Mouse (Mus musculus): ENCODE results near the gene Nhsl2.
"Not testable (repeated sequence)": the region's sequence is repeated elsewhere in the genome, so short reads cannot be mapped to it uniquely, and the experiment has no call there.

Nhsl2 gene

DNA sequence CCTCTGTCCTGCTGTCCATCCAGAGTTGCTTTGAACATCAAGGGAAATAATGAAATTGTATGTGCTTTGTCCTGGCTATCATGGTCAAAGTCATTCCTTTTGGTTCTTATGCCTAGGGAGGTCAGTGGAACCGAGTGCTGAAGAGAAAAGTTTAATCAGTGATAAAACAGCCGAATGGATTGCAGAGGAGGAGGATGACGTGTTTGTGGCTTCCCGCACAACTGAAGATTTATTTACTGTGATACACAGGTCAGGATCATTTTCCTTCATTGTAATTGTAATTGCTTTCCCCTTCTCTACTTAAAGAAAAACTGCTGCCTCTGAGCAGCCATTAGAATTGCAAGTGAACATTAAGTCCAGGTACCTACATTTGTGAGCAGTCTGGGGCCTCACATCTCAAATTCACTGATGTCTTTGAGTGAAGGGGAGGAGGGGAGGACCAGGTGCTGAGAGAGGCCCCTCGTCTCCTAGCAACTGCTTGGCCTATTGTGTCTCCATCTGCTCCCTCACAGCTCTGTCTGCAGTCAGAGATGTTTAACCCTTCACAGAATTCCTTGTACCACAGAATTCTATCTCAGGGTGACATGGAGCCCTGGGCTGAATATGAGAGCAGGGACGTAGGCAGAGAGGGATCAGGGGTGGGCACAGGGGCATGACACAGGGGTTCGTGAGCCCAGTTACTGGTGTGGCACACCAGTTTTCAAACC lies 232.5 kb downstream of the Nhsl2 start:
- DNase-seq (ENCODE audit: low read depth, low spot score) = no peak

DNA sequence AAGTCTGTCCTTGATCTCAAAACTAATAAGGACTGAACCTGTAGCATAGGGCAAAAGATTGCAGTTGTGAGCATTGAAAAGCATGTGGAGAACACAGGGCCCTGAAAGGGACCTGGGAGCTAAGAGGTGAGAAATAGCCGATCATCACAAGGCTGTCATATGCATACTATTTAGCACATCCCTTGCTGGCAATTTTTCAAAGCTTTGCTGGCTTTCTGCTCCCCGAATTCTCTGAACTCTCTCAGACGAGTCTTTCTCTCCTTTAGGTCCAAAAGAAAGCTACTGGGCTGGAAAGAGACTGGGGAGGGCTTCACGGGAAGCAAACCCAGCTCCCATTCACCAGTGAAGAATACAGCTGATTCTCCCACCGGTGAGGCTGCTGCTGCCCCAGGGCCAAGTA lies 233.2 kb downstream of the Nhsl2 start:
- DNase-seq (ENCODE audit: low read depth, low spot score) = no peak

GRCm38 (mm10) chrX:102085798-102086443 lies 236.7 kb downstream of the Nhsl2 start:
- DNase-seq (ENCODE audit: low read depth, low spot score) = no peak

DNA sequence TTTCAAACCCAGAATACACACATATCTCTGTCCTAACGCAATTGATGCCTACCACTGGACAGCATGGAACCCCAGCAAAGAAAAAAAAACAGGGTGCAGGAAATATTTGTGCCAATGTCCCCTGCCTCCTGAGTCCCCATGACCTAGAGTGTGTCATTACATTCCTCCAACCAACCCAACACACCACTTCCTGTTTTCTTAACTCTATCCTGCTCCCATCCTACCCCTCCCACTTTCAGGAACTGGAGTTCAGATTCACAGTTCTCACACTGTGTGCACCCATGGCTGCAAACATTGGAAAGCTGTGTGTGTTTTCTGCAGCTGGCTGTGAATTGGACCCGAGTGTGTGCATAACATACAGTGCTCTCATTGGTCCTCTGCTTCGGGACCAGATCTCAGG lies 241.4 kb downstream of the Nhsl2 start:
- no peak for DNase-seq (ENCODE audit: low read depth, low spot score)

DNA sequence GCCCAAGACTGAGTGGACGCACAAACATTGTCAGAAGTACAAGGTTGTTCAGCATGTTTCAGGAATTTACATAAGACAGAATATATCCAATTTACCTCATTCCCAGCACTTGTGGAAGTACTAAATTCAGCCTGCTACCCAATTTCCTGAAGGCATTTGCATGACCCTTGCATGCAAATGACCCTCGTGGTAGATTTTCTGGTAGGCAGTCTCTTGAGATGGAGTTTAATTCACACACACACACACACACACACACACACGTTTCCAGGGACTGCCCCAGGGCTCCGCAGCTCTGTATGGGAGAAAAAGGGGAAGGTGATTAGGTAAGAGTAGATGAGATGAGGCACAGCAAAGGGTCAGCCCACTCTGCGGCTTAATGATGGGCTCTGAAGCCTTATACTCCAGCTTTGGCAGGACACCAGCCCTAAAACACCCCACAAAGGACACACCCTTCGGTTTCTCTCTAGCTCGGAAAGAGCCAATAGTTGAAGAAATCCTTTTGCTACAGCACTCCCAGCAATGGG lies 245.3 kb downstream of the Nhsl2 start:
- no peak for DNase-seq (ENCODE audit: low read depth, low spot score)

DNA sequence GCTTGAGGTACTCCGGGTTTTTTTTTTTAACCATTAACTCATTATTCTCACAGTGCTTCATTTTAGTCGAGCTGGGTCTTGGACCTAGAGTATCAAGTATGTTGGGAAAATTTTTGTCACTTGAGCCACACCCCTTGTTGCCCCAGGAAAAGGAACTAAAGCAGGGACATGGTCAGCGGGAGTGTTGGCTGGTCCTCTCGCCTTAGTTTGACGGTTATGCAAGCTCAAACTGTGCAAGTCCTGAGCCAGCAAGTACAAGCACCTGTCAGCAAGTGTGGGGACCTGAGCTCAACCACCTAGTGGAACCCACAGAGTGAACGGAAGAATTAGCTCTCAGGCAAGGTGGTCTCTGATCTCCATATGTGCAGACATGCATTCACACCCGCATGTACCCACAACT lies 252.7 kb downstream of the Nhsl2 start:
- DNase-seq (ENCODE audit: low read depth, low spot score) = no peak

DNA sequence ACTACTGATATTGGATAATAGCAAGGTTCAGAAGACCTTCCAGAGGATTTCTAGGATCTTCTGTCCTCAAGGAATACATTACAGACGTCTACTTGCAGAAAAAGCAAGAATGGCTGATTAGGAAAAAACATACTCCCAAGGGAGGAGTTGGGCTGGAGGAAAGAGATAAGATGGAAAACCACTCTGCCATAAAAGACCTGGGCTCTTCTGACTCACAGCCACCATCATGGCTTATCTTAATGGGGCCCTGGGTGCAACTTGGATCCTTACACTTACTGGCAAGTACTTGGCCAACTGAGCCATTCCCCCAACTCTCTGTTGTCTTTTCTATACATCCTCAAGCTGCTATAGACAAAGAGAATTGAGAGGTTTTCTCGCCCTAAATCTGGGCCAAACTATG lies 254.6 kb downstream of the Nhsl2 start:
- not testable (repeated sequence) for DNase-seq (ENCODE audit: low read depth, low spot score)

- not testable (repeated sequence) for DNase-seq (ENCODE audit: low read depth, low spot score)
These were observed 260.2 kb downstream of the Nhsl2 start for GRCm38 (mm10) chrX:102109349-102109748.

GRCm38 (mm10) chrX:102115676-102116075 lies 266.5 kb downstream of the Nhsl2 start:
- no peak for DNase-seq (ENCODE audit: low read depth, low spot score)

DNA sequence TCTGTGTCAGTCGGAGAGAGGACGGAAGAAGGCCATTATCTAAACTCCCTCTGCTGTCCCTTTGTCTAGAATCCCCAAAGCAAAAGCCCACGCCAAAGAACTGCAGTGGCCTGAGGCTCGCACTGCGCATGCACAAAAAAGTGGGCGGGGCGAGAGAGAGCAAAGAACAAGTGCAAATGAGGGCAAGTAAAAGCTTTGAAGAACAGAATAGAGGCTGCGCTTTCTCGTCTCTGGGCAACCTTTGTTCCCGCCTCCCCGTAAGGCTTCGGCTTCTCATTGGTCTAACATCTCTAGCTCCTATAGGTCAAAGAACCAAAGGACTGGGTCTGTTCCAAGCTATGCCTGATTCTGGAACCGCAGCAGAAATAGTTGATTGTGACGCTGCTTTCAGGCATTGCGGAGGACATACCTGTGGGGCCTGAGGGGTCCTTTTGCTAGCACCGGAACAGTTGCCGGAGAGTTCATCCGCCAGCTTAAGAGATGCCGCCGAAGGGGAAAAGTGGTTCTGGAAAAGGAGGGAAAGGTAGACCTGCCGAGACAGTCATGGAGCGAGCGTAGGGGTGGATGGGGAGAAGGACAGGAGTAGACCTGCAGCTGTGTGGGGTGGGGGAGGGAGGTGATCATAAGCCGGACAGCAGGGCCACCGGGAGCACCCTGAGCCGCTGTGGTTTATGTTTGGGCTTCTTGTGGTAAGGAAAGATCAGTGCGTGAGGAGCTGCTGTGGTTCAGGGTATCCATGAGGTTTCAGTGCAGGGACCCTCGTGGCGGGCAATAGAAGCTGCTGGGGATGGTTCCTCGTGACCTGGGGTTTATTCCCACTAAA lies 270.1 kb downstream of the Nhsl2 start, which contains the start of gene Pin4:
Gene Pin4, plus strand, starts transcription at position 406 of the 823 bp plus-strand sequence.
- peak; percentile 95 for DNase-seq (ENCODE audit: low read depth, low spot score)

GRCm38 (mm10) chrX:102121321-102121720 lies 272.1 kb downstream of the Nhsl2 start:
- DNase-seq (ENCODE audit: low read depth, low spot score) = no peak

DNA sequence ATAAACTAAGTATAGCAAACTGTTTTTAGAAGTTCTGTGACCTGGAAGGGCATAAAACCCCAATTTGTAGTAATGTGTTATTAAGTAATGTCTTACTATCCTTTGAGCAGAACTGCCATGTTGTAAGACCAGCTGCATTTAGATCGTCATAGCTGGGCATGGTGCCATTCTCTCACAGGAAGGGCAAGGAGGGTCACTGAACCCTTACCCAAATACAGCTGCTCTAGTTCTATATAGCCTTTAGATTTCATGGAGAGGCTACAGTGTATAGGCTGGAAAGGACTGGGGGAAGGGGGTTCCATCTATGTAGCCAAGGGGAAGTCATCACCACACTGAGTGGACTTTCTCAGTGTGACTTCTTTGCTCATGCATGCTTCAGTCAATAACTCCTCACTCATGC lies 292.0 kb downstream of the Nhsl2 start:
- DNase-seq (ENCODE audit: low read depth, low spot score) = no peak
